Mouse (Mus musculus) liver, embryonic 14.5 days (tissue): ENCODE measurements at regions not wholly inside any gene's neighbourhood (a gene's known extent, or its start where the extent isn't known, plus 50 kb on each side); places are given as distances from the start of the nearest gene placed in this dataset.

Experiments
- CTCF ChIP-seq: IDR thresholded peaks from 2 replicates; pipeline ENCODE4 v1.5.1; 2016; ENCODE audit warnings: antibody characterized with exemption, low read depth, control low read depth
- EP300 ChIP-seq: IDR thresholded peaks from 2 replicates; pipeline ENCODE4 v1.6.1; 2016; ENCODE audit warnings: antibody characterized with exemption, low read depth

DNA sequence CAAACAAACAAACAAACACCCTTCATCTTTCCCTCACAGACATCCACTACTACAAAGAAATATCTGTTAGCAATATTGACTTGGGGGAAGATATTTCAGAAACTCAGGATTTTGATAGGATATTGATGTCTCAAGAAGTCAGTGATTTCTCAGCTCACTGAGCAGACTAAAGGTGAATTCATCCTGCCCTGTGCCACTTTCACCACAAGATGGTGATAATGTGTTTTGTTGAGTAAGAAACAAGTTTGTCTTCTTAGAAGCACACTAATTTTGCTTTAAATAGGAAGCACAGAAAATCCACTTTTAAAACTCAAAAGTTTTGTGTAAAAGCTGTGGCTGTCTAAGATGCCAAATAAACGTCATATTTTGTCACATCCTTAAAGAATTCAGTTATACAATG, 2439.8 kb upstream of the Gm8797 start:
- TF ChIP-seq CTCF (no peak), EP300 (no peak)
